Mouse (Mus musculus) stomach, embryonic 14.5 days (tissue): ENCODE results near the gene Cyba. TPM values are rescaled to one million over a fixed set of nuclear protein-coding genes. Genes with fewer than 3 reads are reported as not detected.

Experiments
- ATAC-seq: fragments of 200-750 bp; cut with Nextera tagmentation; 2 replicates; pipeline ENCODE4 v1.8.0; 2017; ENCODE audit warnings: low read depth, moderate TSS enrichment; ENCODE audit not compliant: insufficient number of reproducible peaks, insufficient read depth, low FRiP score
- H3K27ac ChIP-seq: fragments of 300-500 bp; sonication (generic); 2 replicates; pipeline ENCODE4 v1.5.1; 2014; ENCODE audit warnings: mild to moderate bottlenecking, low read length, moderate library complexity, mixed read lengths
- H3K27me3 ChIP-seq: fragments of 300-500 bp; sonication (generic); 2 replicates; pipeline ENCODE4 v1.6.1; 2014; ENCODE audit warnings: low read length, control low read depth, mixed read lengths; ENCODE audit not compliant: control insufficient read depth, insufficient read depth
- H3K36me3 ChIP-seq: fragments of 300-500 bp; sonication (generic); 2 replicates; pipeline ENCODE4 v1.6.1; 2014; ENCODE audit warnings: mild to moderate bottlenecking, control low read depth, low read length, moderate library complexity, mixed read lengths; ENCODE audit not compliant: control insufficient read depth, insufficient read depth
- H3K4me1 ChIP-seq: fragments of 300-500 bp; sonication (generic); 2 replicates; pipeline ENCODE4 v1.6.1; 2014; ENCODE audit warnings: low read length, control low read depth, mixed read lengths; ENCODE audit not compliant: control insufficient read depth, insufficient read depth
- H3K4me2 ChIP-seq: fragments of 300-500 bp; sonication (generic); replicated peaks from 2 replicates; pipeline ENCODE4 v1.6.1; 2014; ENCODE audit warnings: low read depth, low read length, control low read depth
- H3K4me3 ChIP-seq: fragments of 300-500 bp; sonication (generic); 2 replicates; pipeline ENCODE4 v1.5.1; 2014; ENCODE audit warnings: low read depth, low read length, control low read depth
- H3K9ac ChIP-seq: fragments of 300-500 bp; sonication (generic); replicated peaks from 2 replicates; pipeline ENCODE4 v1.6.1; 2014; ENCODE audit warnings: low read depth, mild to moderate bottlenecking, control low read depth, low read length, moderate library complexity, mixed read lengths
- H3K9me3 ChIP-seq: fragments of 300-500 bp; sonication (generic); 2 replicates; pipeline ENCODE4 v1.6.1; 2016; ENCODE audit warnings: low read depth, low read length, control low read depth; ENCODE audit not compliant: control insufficient read depth
- WGBS: fragments of 180-500 bp; shearing (Covaris S2); extraction: QIAGEN DNeasy Blood & Tissue Kit; methylation state at CpG from one replicate; pipeline ENCODE4 v1.1.7; 2014; 5-methylcytosine and 5-hydroxymethylcytosine counted together
- polyA plus RNA-seq: library from polyadenylated mRNA; unstranded; fragments of >200 nt; fragmentation: Nextera tagmentation; extraction: Ambion mirVana; gene quantifications from 2 replicates; pipeline ENCODE4 v1.2.1, GENCODE M21; 2014

The Cyba gene
- polyA plus RNA-seq, 1 experiment from 2014 or later: 202 TPM

DNA sequence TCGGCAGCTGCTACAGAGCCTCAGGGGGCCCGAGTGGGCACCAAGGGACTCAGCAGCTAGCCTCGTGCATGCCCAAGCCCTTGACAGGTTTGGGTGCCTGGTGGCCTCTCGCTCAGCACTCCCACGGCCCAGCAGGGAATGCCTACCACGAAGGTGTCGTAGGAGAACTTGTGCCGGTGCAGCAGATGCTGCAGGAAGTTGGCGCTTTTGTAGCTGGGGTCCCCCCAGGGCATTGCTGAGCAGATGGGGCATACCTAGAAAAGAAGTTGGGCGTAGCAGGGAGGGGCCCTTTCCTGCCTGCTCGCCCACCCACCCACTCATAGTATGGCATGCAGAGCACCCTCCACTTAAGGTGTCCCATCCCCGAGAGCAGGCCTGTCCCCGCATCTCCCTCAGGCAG, 35.1 kb upstream of the Cyba start:
- H3K4me2 ChIP-seq: no peak overlapping the region
- H3K27ac ChIP-seq: no peak overlapping the region
- H3K4me1 ChIP-seq: no peaks in the 10 kb centered on the region
- ATAC-seq: no peak
- no peak overlapping the region for H3K9ac ChIP-seq
- no peaks in the 10 kb centered on the region for H3K9me3 ChIP-seq
- 89% methylated on average over 13 of the region's 13 CpGs for WGBS
- no peaks in the 10 kb centered on the region for H3K27me3 ChIP-seq
- H3K4me3 ChIP-seq: no peak overlapping the region
- H3K36me3 ChIP-seq: peaks cover 34% of the 10 kb centered on the region

DNA sequence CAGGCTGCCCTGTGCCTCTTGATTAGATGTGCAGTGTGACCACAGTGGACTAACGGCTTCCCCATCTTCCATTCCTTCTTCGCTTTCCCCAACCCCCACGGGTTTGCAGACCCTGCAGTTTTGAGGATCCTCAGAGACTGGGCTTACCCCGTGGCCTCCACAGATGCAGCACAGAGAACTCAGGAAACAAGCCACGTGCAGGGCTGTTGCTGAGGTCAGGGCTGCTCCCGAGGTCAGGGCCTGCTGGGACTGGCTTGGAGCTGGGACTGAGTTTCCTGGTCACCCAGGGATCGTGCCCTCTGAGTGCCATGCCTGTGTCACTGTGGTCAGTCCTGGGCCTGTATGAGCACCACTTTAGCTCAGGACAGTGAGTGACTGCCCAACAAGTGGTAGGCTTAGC, 32.3 kb upstream of the Cyba start:
- Histone ChIP-seq H3K9ac (no peak overlapping the region), H3K4me2 (no peak overlapping the region), H3K4me1 (peaks cover 10% of the 10 kb centered on the region; the same call in 1 of the 2 replicates), H3K9me3 (no peaks in the 10 kb centered on the region), H3K4me3 (no peak overlapping the region), H3K36me3 (peaks cover 28% of the 10 kb centered on the region), H3K27me3 (peaks cover 10% of the 10 kb centered on the region), H3K27ac (no peak overlapping the region)
- 67% methylated on average over 7 of the region's 7 CpGs for WGBS
- no peak for ATAC-seq

DNA sequence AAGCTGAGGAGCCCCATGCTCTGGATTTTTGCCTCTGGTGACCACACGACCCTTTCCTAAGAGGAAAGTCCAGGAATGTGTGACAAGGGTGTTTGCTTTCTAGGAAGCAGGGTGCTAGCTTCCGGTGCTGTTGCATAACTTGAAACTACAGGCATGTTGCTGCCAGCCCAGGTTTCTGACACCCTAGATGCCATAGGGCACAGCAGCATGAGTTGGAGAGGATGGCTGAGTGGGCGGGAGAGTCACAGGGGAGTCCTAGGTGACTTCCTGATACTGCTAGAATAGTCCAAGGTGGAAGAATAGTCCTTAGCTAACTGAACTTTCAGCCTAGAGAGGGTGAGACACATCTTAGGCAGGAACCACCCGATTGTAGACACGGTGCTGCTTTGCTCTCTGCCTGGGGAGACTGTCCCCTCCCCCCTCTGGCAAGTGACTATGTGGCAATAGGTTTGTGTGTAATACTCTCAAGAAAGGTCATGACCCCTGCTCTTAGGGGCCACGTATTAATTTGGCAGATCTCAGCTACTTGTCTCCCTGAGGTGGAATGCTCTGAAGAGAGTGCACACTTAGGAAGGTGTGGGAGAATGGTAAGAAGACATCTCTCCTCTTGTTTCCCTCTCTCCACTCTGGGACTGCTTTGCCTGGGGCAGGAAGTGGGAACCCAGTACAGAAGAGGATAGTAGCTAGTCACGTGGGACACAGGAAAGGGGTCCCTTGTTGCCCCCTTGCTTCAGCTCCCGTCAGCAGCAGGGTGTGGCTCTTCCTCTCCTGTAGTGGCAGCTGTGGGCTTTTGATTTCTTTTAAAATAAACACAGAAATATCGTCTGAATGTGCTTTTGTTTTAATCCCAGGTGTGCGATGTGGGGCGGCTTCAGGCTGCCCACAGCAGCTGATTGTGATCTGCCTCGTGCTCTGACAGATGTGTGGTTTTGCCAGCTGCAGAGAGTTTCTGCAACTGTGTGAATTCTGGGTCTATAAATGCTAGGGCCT, 31.2 kb upstream of the Cyba start:
- Histone ChIP-seq H3K9ac (no peak overlapping the region), H3K4me3 (no peak overlapping the region), H3K36me3 (peaks cover 27% of the 10 kb centered on the region), H3K4me1 (peaks cover 10% of the 10 kb centered on the region; the same call in 1 of the 2 replicates), H3K4me2 (no peak overlapping the region), H3K27me3 (peaks cover 17% of the 10 kb centered on the region), H3K27ac (no peak overlapping the region), H3K9me3 (no peaks in the 10 kb centered on the region)
- no peak for ATAC-seq
- 35% methylated on average over 12 of the region's 12 CpGs for WGBS

GRCm38 (mm10) chr8:122462510-122462909, 29.8 kb upstream of the Cyba start:
- Histone ChIP-seq H3K27ac (no peak overlapping the region), H3K9me3 (no peaks in the 10 kb centered on the region), H3K9ac (no peak overlapping the region), H3K4me3 (no peak overlapping the region), H3K27me3 (peaks cover 17% of the 10 kb centered on the region), H3K4me2 (no peak overlapping the region), H3K36me3 (peaks cover 16% of the 10 kb centered on the region), H3K4me1 (peaks cover 10% of the 10 kb centered on the region; the same call in 1 of the 2 replicates)
- 70% methylated on average over 8 of the region's 8 CpGs for WGBS
- ATAC-seq: no peak

- H3K4me3 ChIP-seq: no peak overlapping the region
- H3K27ac ChIP-seq: no peak overlapping the region
- 59% methylated on average over 11 of the region's 11 CpGs for WGBS
- peaks cover 9% of the 10 kb centered on the region for H3K36me3 ChIP-seq
- no peak overlapping the region for H3K4me2 ChIP-seq
- no peak overlapping the region for H3K9ac ChIP-seq
- ATAC-seq: no peak
- peaks cover 10% of the 10 kb centered on the region; the same call in 1 of the 2 replicates for H3K4me1 ChIP-seq
- no peaks in the 10 kb centered on the region for H3K9me3 ChIP-seq
- H3K27me3 ChIP-seq: peaks cover 17% of the 10 kb centered on the region
Observed at GRCm38 (mm10) chr8:122461473-122462148, 28.9 kb upstream of the Cyba start.

GRCm38 (mm10) chr8:122460524-122461472, 28.1 kb upstream of the Cyba start, which contains the start of gene Snai3:
TSS of gene Snai3 (minus strand) at chr8:122460733.
- H3K27ac ChIP-seq: no peak within 1 kb of the TSS
- peak within 1 kb of the TSS; percentile 57 for H3K4me2 ChIP-seq
- peaks cover 10% of the 10 kb centered on the region; the same call in 1 of the 2 replicates for H3K4me1 ChIP-seq
- H3K4me3 ChIP-seq: peak within 1 kb of the TSS; percentile 30
- H3K9me3 ChIP-seq: no peaks in the 10 kb centered on the region
- H3K9ac ChIP-seq: no peak within 1 kb of the TSS
- WGBS: 2% methylated on average over 56 of the region's 56 CpGs
- peak; percentile 90 for ATAC-seq
- H3K36me3 ChIP-seq: peaks cover 4% of the 10 kb centered on the region
- H3K27me3 ChIP-seq: peaks cover 17% of the 10 kb centered on the region

DNA sequence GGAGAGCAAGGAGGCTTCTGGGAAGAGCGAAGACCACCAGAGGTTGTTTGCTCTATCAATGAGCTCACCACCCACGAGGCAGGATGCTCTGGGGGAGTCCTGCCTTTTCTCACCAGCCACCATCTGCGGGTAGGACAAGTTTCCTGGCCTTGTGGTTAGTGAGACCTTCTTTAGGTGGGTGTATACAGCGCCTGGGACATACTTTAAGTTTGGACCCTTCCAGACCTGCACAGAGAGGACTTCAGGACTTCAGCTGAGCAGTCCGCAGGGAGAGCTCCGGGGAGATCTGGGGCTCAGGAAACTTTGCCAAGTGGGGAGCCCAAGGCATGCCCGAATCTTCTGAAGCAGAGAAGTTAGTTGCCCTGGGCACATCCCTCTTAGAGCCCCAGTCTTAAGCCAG, 27.3 kb upstream of the Cyba start:
- H3K4me2 ChIP-seq: peak overlapping the region; percentile 57
- no peaks in the 10 kb centered on the region for H3K9me3 ChIP-seq
- no peaks in the 10 kb centered on the region for H3K36me3 ChIP-seq
- H3K4me1 ChIP-seq: peaks cover 10% of the 10 kb centered on the region; the same call in 1 of the 2 replicates
- peak overlapping the region; percentile 30; the same call in 1 of the 2 replicates for H3K4me3 ChIP-seq
- H3K27ac ChIP-seq: no peak overlapping the region
- H3K9ac ChIP-seq: no peak overlapping the region
- H3K27me3 ChIP-seq: peaks cover 17% of the 10 kb centered on the region
- 26% methylated on average over 7 of the region's 7 CpGs for WGBS
- ATAC-seq: no peak
